Mouse (Mus musculus) limb, embryonic 11.5 days (tissue): Measurements from ENCODE around the gene Ppdpf. TPM values are rescaled to one million over a fixed set of nuclear protein-coding genes. Genes with fewer than 3 reads are reported as not detected.

Source experiments
- ATAC-seq: fragments of 200-750 bp; cut with Nextera tagmentation; 2 replicates; pipeline ENCODE4 v1.8.0; 2017; ENCODE audit warnings: low read depth; ENCODE audit not compliant: insufficient number of reproducible peaks, low FRiP score, low TSS enrichment
- DNase-seq: peaks from one replicate; pipeline ENCODE4 v3.0.0-alpha.2; 2015; ENCODE audit warnings: low spot score
- H3K27ac ChIP-seq: fragments of 300-500 bp; sonication (generic); replicated peaks from 2 replicates; pipeline ENCODE4 v1.5.1; 2014; ENCODE audit warnings: low read depth, mild to moderate bottlenecking, low read length
- H3K27me3 ChIP-seq: fragments of 300-500 bp; sonication (generic); 2 replicates; pipeline ENCODE4 v1.6.1; 2014; ENCODE audit warnings: mild to moderate bottlenecking, low read length, mixed read lengths; ENCODE audit not compliant: control insufficient read depth, insufficient read depth
- H3K36me3 ChIP-seq: fragments of 300-500 bp; sonication (generic); 2 replicates; pipeline ENCODE4 v1.6.1; 2014; ENCODE audit warnings: mild to moderate bottlenecking, low read length, moderate library complexity, mixed read lengths; ENCODE audit not compliant: control insufficient read depth, insufficient read depth
- H3K4me1 ChIP-seq: fragments of 300-500 bp; sonication (generic); 2 replicates; pipeline ENCODE4 v1.6.1; 2014; ENCODE audit warnings: low read length, mixed read lengths; ENCODE audit not compliant: control insufficient read depth, insufficient read depth
- H3K4me2 ChIP-seq: fragments of 300-500 bp; sonication (generic); 2 replicates; pipeline ENCODE4 v1.6.1; 2014; ENCODE audit warnings: low read depth, mild to moderate bottlenecking, moderate library complexity; ENCODE audit not compliant: severe bottlenecking
- H3K4me3 ChIP-seq: fragments of 300-500 bp; sonication (generic); 2 replicates; pipeline ENCODE4 v1.5.1; 2014; ENCODE audit warnings: low read depth, low read length
- H3K9ac ChIP-seq: fragments of 300-500 bp; sonication (generic); 2 replicates; pipeline ENCODE4 v1.6.1; 2014; ENCODE audit warnings: mild to moderate bottlenecking, low read length
- H3K9me3 ChIP-seq: fragments of 300-500 bp; sonication (generic); 2 replicates; pipeline ENCODE4 v1.6.1; 2016; ENCODE audit warnings: low read length; ENCODE audit not compliant: control insufficient read depth
- WGBS: fragments of 180-500 bp; shearing (Covaris S2); extraction: QIAGEN DNeasy Blood & Tissue Kit; methylation state at CpG from one replicate; pipeline ENCODE4 v1.1.7; 2014; 5-methylcytosine and 5-hydroxymethylcytosine counted together
- polyA plus RNA-seq: library from polyadenylated mRNA; unstranded; fragments of >200 nt; fragmentation: Nextera tagmentation; extraction: Ambion mirVana; gene quantifications from 2 replicates; pipeline ENCODE4 v1.2.1, GENCODE M21; 2014

The Ppdpf gene
- polyA plus RNA-seq: 422 and 444 TPM in 2 replicates

DNA sequence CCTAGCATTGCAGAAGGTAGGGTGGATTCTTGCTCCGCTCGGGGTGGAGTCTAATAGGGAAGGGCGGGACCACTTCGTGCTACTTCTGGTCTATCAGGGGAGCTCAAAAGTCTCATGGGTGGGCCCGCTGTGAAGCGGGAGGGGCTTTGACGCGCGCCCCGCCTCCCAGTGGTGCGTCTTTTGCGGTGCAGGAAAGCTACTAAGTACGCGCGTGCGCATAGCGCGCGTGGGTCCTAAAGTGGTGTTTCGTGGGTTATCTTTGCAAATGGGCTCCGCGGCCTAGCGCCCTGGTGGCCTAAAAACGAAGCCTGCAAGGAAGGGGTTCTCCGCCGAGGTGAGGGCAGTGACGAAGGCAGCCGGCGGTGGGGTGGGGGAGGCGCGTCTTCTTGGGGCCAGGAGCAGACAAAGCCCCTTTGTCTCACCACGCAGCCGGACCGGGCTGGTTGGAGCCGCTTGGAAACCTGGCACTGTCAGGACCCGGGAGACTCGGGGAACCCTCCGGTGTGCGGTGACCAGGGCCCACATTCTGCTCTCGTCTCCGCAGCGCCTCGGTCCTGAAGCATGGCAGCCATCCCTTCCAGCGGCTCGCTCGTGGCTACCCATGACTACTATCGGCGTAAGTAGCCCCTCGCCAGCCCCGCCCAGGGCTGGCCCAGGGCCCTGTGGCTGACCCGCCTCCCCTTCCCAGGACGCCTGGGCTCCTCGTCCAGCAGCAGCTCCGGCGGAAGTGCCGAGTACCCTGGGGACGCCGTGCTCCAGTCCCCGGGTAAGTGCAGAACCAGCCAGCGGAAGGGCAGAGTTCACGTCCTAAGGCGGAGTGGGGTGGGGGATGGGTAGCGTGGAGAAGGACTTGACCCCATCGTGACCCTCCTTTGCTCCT, at the start of gene Ppdpf:
Ppdpf (plus strand) TSS at position 127 of the 880 bp plus-strand sequence.
- peak within 1 kb of the TSS; percentile 94 for H3K27ac ChIP-seq
- WGBS: under 1% methylated on average over 64 of the region's 64 CpGs

DNA sequence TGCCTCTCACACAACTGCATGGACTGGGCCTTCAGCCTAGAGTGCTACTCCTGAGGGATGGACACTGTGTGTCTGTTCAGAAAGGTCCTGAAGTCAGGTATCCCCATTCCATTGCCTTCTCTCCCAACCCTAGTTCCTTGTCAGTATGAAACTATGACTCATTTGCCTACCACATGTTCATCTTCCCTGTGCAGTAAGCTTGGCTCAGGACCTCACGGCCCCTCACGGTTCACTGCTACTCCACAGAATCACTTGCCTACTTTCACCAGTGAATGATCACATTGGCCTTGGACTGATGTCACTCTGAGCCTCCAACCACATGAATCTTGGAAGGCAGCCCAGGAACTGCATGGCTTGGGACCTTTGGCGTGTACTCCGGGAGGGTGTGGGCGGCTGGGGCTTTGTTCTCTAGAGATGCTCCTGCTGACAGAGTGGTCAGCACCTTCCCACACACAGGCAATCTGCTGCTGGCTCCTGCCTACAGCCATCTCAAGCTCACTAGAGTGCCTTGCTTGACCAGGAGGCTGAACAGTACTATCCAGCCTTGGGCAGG, 47.3 kb upstream of the Ppdpf start:
- peaks cover 26% of the 10 kb centered on the region for H3K27me3 ChIP-seq
- ATAC-seq: no peak
- H3K9me3 ChIP-seq: no peaks in the 10 kb centered on the region
- no peak overlapping the region for H3K9ac ChIP-seq
- no peaks in the 10 kb centered on the region for H3K36me3 ChIP-seq
- no peak overlapping the region for H3K4me2 ChIP-seq
- 89% methylated on average over 5 of the region's 5 CpGs for WGBS
- H3K27ac ChIP-seq: no peak overlapping the region
- no peak for DNase-seq
- no peak overlapping the region for H3K4me3 ChIP-seq
- peaks cover 2% of the 10 kb centered on the region; the same call in 1 of the 2 replicates for H3K4me1 ChIP-seq

More for the DNA sequence above, at the start of gene Ppdpf:
- DNase-seq (peak; percentile 91), ATAC-seq (peak; percentile 93)
- Histone ChIP-seq H3K27me3 (no peaks in the 10 kb centered on the region), H3K9me3 (no peaks in the 10 kb centered on the region), H3K4me2 (peak within 1 kb of the TSS; percentile 75), H3K9ac (peak within 1 kb of the TSS; percentile 95), H3K4me3 (peak within 1 kb of the TSS; percentile 67), H3K36me3 (no peaks in the 10 kb centered on the region; the same call in 1 of the 2 replicates), H3K4me1 (peaks cover 8% of the 10 kb centered on the region; the same call in 1 of the 2 replicates)

DNA sequence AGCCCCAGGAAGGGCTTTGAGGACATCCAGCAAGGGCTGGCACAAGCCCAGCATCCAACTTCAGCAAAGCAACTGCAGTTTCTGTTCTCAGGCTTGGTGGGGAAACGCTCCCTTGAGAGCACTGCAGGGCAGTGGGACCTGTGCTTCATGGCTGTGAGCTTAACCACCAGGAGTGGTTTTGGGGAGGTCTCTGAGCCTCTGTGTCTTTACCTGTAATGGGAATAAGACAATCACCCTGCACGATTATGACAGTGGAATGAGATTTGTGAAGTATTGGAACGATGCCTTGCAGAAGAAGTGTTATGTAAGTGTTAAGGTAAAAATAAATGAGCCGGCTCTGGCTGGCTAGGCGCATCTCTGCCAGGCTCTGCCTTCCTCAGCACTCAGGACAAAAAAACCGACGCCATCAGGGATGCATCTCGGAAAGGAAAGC, 44.3 kb upstream of the Ppdpf start:
- Histone ChIP-seq H3K9ac (no peak overlapping the region), H3K4me3 (no peak overlapping the region), H3K4me2 (no peak overlapping the region), H3K9me3 (no peaks in the 10 kb centered on the region), H3K4me1 (no peaks in the 10 kb centered on the region), H3K27me3 (peaks cover 10% of the 10 kb centered on the region), H3K36me3 (no peaks in the 10 kb centered on the region), H3K27ac (no peak overlapping the region)
- DNase-seq (no peak), ATAC-seq (no peak)
- WGBS: 64% methylated on average over 8 of the region's 8 CpGs

DNA sequence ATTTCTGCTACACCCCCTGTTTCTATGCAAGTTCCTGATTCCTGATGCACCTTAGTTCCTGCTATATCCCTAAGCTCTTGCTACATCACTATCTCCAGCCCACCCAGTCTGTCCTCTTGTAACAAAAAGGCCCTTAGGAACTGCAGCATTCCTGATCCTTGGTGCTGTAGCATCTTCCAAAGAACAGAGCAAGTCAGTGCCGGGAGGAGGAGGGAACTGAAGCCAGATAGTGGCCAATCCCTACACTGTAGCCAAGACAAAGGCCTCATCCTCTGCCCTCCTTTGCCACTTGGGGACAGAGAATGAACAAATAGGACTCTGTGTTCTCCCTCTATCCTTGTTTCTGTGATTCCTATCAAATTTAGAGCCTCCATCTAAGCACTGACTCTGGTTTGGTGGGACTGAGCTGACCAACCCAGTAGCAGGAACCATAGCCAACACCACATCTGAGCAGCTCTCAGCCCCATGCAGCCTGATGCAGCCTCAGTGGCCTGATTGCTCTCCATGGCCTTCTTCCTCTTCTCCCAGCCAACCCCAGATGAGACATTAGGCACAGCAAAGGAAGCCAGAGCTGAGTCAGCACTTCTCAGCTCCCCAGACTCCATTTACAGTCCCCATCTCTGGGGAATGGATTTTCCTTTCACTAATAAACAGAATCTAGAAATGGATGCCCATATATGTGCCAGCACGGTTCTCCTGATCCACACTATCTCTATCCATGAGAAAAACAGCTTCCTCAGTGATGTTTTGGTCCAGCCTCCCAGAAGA, 43.4 kb upstream of the Ppdpf start:
- ATAC-seq: no peak
- Histone ChIP-seq H3K4me1 (0 out of 2 replicates have a peak, but pooled peaks cover 2% of the 10 kb centered on the region), H3K27me3 (peaks cover 18% of the 10 kb centered on the region)

DNA sequence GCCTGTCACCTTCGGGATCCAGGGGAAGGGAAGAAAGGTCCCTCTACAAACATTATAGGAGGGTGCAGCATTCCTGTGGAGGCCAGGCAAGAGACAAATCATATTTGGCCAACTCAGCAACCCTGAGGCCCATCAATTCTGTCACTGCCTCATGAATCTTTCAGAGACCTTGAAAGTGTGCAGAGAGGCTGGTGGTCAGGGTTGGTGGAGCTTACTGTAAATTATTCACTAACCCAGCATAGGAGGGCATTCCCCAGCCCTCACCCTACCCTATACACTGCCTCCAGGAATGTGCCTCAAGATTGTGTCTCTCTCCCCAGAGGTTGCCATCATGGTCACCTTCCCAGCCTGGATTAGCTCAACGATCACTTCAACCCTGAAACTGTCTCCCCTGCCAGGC, 42.4 kb upstream of the Ppdpf start:
- Histone ChIP-seq H3K27ac (no peak overlapping the region), H3K27me3 (peaks cover 26% of the 10 kb centered on the region), H3K4me3 (no peak overlapping the region), H3K4me1 (0 out of 2 replicates have a peak, but pooled peaks cover 2% of the 10 kb centered on the region), H3K36me3 (no peaks in the 10 kb centered on the region), H3K9ac (no peak overlapping the region), H3K4me2 (no peak overlapping the region), H3K9me3 (no peaks in the 10 kb centered on the region)
- ATAC-seq (no peak), DNase-seq (no peak)
- WGBS: 73% methylated on average over 2 of the region's 2 CpGs

More for the DNA sequence above, 43.4 kb upstream of the Ppdpf start:
- no peak for DNase-seq
- no peak overlapping the region for H3K4me3 ChIP-seq
- H3K36me3 ChIP-seq: no peaks in the 10 kb centered on the region
- no peak overlapping the region for H3K9ac ChIP-seq
- WGBS: 68% methylated on average over 2 of the region's 2 CpGs
- H3K9me3 ChIP-seq: no peaks in the 10 kb centered on the region
- H3K4me2 ChIP-seq: no peak overlapping the region
- H3K27ac ChIP-seq: no peak overlapping the region

DNA sequence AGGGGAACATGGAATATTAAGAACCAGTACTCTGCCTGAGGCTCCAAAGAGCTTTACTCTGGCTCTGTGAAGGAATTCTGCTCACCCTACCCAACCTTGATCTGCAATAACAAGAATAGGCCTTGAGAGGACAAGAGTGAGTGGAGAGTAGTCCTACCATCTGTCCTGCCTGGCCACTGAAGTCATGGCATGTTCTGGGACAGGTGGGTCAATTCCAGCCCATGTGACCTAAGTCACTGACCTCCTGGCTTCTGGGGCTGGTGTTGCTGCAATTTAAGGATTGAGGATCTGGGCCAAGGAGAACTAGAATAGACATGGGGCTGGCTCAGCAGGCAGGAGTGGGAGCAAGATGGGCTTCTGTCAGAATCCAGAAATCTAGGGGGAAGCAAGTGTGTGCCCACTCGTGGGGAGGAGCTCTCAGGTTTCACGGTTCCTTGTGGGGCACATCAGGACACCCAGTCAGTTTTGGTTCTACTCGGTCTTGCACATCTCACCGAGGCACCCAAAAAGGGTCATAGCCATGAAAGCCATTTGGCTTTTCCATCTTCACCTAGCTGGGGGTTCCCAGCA, 40.0 kb upstream of the Ppdpf start:
- Histone ChIP-seq H3K27me3 (peaks cover 31% of the 10 kb centered on the region), H3K4me2 (peak overlapping the region; percentile 90), H3K27ac (no peak overlapping the region), H3K4me1 (0 out of 2 replicates have a peak, but pooled peaks cover 2% of the 10 kb centered on the region), H3K36me3 (no peaks in the 10 kb centered on the region), H3K9me3 (no peaks in the 10 kb centered on the region), H3K9ac (no peak overlapping the region), H3K4me3 (peak overlapping the region; percentile 38)
- no peak for ATAC-seq
- WGBS: 48% methylated on average over 4 of the region's 4 CpGs
- no peak for DNase-seq

DNA sequence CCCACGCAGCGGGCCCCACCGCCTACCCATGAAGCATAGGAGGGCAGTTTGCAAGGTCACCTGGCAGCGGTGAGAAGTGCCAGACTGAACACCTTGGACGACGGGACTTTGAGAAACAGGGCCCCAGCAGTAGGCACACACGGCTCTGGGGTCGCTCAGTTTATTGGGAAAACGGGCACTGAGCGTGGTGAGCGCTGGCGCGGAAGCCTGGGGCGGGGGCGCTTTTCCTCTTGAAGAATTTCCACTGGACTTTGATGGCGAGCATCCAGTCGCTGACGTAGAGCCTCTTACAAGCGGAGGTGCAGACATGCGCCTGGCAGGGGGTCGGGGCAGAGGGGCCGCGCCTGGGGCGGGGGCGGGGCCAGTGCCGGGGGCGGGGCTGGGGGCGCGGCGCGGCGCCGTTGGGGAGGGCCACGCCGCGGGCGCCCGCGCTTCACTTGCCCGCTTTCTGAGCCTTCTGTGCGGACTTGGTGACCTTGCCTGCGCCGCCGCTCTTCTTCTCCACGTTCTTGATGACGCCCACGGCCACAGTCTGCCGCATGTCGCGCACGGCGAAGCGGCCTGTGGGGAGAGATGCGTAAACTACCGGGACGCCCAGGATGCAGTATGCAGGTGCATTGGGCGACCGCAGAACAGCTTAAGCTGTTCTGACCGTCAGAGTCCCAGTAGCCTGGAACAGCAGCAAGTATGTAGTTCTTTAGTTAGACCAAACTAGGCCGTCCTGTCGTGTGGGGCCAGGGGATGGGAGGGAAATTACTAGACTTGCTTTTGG, 39.3 kb upstream of the Ppdpf start:
- Histone ChIP-seq H3K9me3 (no peaks in the 10 kb centered on the region), H3K36me3 (no peaks in the 10 kb centered on the region), H3K27ac (no peak overlapping the region), H3K4me1 (0 out of 2 replicates have a peak, but pooled peaks cover 2% of the 10 kb centered on the region), H3K4me2 (peak overlapping the region; percentile 90), H3K9ac (0 out of 2 replicates have a peak overlapping the region, but pooled peaks have one; percentile 17), H3K4me3 (peak overlapping the region; percentile 38), H3K27me3 (peaks cover 31% of the 10 kb centered on the region)
- ATAC-seq: no peak
- under 1% methylated on average over 49 of the region's 61 CpGs for WGBS
- peak; percentile 45 for DNase-seq
